Mouse (Mus musculus) CD4-positive helper T cell, adult 2 months (primary cell): ENCODE results near the gene Sar1b.
"Not testable (repeated sequence)": the region's sequence is repeated elsewhere in the genome, so short reads cannot be mapped to it uniquely, and the experiment has no call there.

Experiments
- DNase-seq: peaks from one replicate; pipeline ENCODE4 v3.0.0-alpha.2; 2012; ENCODE audit warnings: low read depth, missing footprints, low spot score

Gene Sar1b

GRCm38 (mm10) chr11:51763213-51763907, at the start of gene Sar1b, which contains the start of gene Sec24a:
Sar1b (plus strand) TSS chr11:51763687.
Sec24a (minus strand) TSS chr11:51763634.
- peak; percentile 88 for DNase-seq

- no peak for DNase-seq
These were observed 42.4 kb upstream of the Sar1b start for GRCm38 (mm10) chr11:51721066-51721465.

GRCm38 (mm10) chr11:51732883-51733282, 30.6 kb upstream of the Sar1b start:
- DNase-seq = no peak

GRCm38 (mm10) chr11:51734218-51734617, 29.3 kb upstream of the Sar1b start:
- DNase-seq = not testable (repeated sequence)

- DNase-seq = no peak
These were observed 24.7 kb upstream of the Sar1b start for GRCm38 (mm10) chr11:51738651-51739403.

GRCm38 (mm10) chr11:51740701-51741100, 22.8 kb upstream of the Sar1b start:
- DNase-seq = no peak

- no peak for DNase-seq
These were observed 17.4 kb upstream of the Sar1b start for GRCm38 (mm10) chr11:51746096-51746495.

GRCm38 (mm10) chr11:51751623-51752225, 11.8 kb upstream of the Sar1b start:
- not testable (repeated sequence) for DNase-seq

GRCm38 (mm10) chr11:51755621-51756311, 7.7 kb upstream of the Sar1b start:
- peak; percentile 70 for DNase-seq

- DNase-seq = peak; percentile 90
These were observed 7.1 kb upstream of the Sar1b start for GRCm38 (mm10) chr11:51756352-51756771.

- no peak for DNase-seq
These were observed 6.5 kb upstream of the Sar1b start for GRCm38 (mm10) chr11:51757023-51757422.

GRCm38 (mm10) chr11:51757625-51758024, 5.9 kb upstream of the Sar1b start:
- no peak for DNase-seq

- not testable (repeated sequence) for DNase-seq
These were observed 5.3 kb upstream of the Sar1b start for GRCm38 (mm10) chr11:51758207-51758606.

GRCm38 (mm10) chr11:51759251-51759650, 4.2 kb upstream of the Sar1b start:
- DNase-seq = no peak

GRCm38 (mm10) chr11:51759941-51760657, 3.4 kb upstream of the Sar1b start:
- DNase-seq = peak; percentile 46

- no peak for DNase-seq
These were observed 2.2 kb upstream of the Sar1b start for GRCm38 (mm10) chr11:51761241-51761640.

GRCm38 (mm10) chr11:51763955-51764354, 468 bp downstream of the Sar1b start:
- DNase-seq = no peak

GRCm38 (mm10) chr11:51764816-51765215, 1.3 kb downstream of the Sar1b start:
- no peak for DNase-seq

- DNase-seq = no peak
These were observed 4.2 kb downstream of the Sar1b start for GRCm38 (mm10) chr11:51767579-51768220.

GRCm38 (mm10) chr11:51768296-51768695, 4.8 kb downstream of the Sar1b start:
- DNase-seq = no peak

- no peak for DNase-seq
These were observed 12.0 kb downstream of the Sar1b start for GRCm38 (mm10) chr11:51775507-51775906.
